Mouse (Mus musculus): ENCODE results near the gene Acot1.
"Not testable (repeated sequence)": the region's sequence is repeated elsewhere in the genome, so short reads cannot be mapped to it uniquely, and the experiment has no call there.

Gene Acot1

GRCm38 (mm10) chr12:84009171-84009965 lies at the start of gene Acot1:
Gene Acot1, plus strand, starts transcription at chr12:84009490.
- peak; percentile 79 for DNase-seq (ENCODE audit: low read depth, low spot score)

- no peak for DNase-seq (ENCODE audit: low read depth, low spot score)
Measured at GRCm38 (mm10) chr12:83965235-83965634, 44.1 kb upstream of the Acot1 start.

- DNase-seq (ENCODE audit: low read depth, low spot score) = peak; percentile 80
Measured at GRCm38 (mm10) chr12:83972117-83972516, 37.2 kb upstream of the Acot1 start.

- peak; percentile 89 for DNase-seq (ENCODE audit: low read depth, low spot score)
Measured at GRCm38 (mm10) chr12:83978862-83979261, 30.4 kb upstream of the Acot1 start.

GRCm38 (mm10) chr12:83981615-83982014 lies 27.7 kb upstream of the Acot1 start:
- no peak for DNase-seq (ENCODE audit: low read depth, low spot score)

DNA sequence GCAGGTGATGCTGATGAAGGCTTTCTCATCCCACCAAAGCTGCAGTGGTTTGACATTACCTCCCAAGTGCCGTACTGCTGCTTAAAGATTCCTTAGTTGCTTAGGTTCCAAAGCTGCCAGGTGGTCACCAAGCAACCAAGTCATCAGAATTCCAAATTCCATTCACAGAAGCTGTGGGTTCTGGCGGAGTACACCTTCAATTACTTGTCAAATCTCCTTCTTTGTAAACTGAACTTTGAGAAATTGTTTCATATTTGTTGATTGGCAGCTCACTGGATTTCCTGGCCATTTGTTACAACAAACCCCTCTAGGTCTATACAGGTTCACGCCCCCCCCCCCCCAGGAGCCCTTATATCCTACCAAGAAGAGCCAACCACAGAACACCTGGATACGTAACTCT lies 24.5 kb upstream of the Acot1 start, which contains the start of gene Heatr4:
TSS of gene Heatr4 (minus strand) at position 101 of the 400 bp plus-strand sequence.
- DNase-seq (ENCODE audit: low read depth, low spot score) = no peak

DNA sequence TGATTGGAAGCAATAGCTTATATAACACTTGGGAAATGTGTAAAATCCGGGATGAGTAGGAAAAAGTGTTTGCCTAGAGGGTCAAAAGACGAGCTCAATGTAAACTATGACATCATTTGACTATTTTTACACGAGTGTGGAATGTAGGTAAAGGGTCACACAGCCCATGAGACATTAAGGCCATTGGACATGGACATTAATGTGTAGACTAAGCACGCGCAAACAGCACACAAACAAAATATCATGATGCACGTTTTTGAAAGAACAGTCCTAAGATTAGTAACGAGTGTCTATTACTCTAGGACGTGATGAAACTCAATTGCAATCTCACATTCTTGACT lies 22.1 kb upstream of the Acot1 start:
- DNase-seq (ENCODE audit: low read depth, low spot score) = no peak

DNA sequence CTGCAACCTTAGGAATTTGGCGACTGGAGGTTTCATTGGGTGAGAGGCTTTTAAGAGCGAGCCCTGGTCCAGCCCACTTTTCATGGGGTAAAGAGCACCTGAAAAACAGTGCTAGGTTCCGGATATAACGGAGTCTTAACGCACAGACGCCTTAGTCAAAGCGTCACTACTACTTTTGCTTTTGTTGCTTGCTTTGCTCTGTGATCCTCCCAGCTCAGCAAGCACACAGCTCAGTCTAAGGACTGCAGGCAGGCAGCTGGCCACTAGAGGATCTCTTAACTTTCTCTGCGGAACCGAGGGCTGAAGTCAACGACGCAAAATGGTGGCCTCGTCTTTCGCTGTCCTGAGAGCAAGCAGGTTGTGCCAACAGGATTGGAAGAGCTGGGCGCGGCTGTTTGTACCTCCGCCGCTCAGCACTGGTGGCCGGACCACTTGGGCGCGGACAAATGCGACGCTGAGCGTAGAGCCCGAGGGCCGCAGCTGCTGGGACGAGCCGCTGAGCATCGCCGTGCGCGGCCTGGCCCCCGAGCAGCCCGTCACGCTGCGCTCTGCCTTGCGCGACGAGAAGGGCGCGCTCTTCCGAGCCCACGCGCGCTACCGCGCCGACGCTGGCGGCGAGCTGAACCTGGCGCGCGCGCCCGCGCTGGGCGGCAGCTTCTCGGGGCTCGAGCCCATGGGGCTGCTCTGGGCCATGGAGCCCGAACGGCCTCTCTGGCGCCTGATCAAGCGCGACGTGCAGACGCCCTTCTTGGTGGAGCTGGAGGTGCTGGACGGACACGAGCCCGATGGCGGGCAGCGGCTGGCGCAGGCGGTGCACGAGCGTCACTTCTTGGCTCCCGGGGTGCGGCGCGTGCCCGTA lies 21.5 kb upstream of the Acot1 start, which contains the start of gene Acot2:
TSS of gene Acot2 (plus strand) at position 279 of the 859 bp plus-strand sequence.
- DNase-seq (ENCODE audit: low read depth, low spot score) = peak; percentile 96

DNA sequence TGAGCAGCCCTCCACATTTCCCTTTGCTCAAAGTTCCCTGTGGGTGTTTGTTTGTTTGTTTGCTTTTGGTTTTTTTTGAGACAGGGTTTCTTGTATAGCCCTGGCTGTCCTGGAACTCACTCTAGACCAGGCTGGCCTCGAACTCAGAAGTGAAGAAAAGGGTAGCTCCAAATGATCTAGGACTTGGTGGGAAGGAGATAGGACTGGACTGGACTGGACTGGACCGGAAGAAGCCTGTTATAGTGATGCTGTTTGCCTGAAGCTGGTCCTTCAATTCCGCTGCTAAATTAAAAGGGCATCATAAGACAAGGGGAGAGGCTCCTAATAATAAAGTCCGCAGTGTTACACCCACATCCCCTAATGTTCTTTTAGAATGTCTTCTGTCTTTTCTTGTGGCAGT lies 20.8 kb upstream of the Acot1 start:
- DNase-seq (ENCODE audit: low read depth, low spot score) = no peak

DNA sequence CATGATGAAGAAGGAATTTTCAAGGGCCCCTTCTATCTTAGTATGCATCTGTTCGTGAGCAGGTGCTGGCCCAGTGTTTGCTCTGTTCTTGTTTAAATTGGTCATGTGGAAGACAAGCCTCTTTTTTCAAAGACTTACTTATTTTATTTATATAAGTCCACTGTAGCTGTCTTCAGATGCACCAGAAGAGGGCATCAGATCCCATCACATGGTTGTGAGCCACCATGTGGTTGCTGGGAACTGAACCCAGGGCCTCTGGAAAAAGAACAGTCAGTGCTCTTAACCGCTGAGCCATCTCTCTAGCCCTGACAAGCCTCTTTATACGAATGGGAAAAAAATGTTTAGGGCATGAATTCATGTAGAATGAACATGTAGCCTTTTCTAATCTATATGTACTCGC lies 19.9 kb upstream of the Acot1 start:
- DNase-seq (ENCODE audit: low read depth, low spot score) = no peak

DNA sequence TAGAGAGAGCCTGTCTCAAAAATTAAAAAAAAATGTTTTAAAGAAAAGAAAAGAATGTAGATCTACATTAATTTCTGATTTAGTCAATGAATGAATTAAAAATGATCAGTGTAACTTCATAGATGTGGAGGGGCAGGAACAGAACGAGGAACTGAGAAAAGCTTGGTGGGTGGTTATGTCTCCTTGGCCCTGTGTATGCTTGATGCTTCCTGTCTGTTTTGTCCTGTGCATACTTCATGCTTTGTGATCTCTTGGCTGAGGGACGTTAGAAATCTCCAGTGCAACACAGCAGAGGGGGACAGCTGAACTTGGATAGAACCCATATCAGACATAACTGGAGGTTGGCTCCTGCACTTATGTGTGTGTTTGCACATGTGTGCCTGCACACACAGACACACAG lies 12.1 kb upstream of the Acot1 start:
- DNase-seq (ENCODE audit: low read depth, low spot score) = no peak

- DNase-seq (ENCODE audit: low read depth, low spot score) = peak; percentile 80
Measured at GRCm38 (mm10) chr12:83998341-83999107, 10.8 kb upstream of the Acot1 start.

DNA sequence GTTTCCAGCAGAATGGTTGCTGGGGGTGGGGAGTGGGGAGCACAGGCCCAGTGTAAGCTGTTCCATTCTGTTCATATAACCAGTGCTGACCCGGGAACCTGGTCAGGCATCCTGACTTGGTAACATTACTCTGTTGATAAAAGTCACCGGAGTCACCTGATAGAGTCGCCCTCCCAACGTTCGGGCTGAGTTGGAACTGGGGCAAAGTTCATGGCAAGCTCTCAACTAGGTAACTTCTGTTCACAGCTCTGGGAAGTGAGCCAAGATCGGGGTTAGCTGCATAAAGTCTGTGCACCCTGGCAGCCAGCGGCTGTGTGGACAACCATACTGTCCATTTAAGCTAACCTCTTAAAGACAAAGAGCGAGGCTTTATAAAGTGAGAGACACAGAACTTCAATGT lies 10.1 kb upstream of the Acot1 start:
- not testable (repeated sequence) for DNase-seq (ENCODE audit: low read depth, low spot score)

GRCm38 (mm10) chr12:84000418-84000817 lies 8.9 kb upstream of the Acot1 start:
- DNase-seq (ENCODE audit: low read depth, low spot score) = no peak

- no peak for DNase-seq (ENCODE audit: low read depth, low spot score)
Measured at GRCm38 (mm10) chr12:84003866-84004265, 5.4 kb upstream of the Acot1 start.

GRCm38 (mm10) chr12:84008251-84008650 lies 1.0 kb upstream of the Acot1 start:
- DNase-seq (ENCODE audit: low read depth, low spot score) = no peak

DNA sequence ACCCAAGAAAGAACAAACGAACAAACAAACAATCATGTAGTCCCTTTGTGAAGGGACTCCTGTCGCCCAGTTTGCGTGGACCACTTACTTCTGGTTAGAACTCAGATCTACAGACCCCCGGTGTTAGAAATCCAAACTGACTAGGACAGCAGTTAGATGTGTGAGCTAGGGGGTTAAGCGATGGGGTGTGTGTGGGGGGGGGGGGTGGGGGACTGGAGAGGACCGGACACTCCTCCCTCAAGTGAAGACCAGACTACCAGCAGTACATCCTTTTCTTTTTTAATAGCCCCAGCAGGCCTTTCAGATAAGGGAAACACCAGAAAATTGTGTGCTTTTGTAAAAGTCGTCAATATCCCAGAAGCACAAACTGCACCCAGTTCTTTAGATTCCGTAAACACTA lies 561 bp upstream of the Acot1 start:
- no peak for DNase-seq (ENCODE audit: low read depth, low spot score)

DNA sequence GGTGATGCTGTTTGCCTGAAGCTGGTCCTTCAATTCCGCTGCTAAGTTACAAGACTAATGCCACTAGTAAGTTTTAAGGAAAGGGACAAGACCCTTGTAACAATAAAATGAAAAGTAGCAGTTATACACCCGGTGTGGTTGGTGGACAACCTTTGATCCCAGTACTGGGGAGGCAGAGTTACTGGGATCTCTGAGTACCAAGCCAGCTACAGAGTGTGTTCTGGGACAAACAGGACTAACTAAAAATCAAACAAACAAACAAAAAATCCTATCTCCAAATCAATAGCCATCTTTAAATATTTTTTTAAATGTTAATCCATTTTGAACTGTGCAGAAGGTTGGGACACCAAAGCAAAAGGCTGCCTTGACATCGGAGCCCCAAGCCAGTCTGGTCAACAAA lies 911 bp downstream of the Acot1 start:
- no peak for DNase-seq (ENCODE audit: low read depth, low spot score)

DNA sequence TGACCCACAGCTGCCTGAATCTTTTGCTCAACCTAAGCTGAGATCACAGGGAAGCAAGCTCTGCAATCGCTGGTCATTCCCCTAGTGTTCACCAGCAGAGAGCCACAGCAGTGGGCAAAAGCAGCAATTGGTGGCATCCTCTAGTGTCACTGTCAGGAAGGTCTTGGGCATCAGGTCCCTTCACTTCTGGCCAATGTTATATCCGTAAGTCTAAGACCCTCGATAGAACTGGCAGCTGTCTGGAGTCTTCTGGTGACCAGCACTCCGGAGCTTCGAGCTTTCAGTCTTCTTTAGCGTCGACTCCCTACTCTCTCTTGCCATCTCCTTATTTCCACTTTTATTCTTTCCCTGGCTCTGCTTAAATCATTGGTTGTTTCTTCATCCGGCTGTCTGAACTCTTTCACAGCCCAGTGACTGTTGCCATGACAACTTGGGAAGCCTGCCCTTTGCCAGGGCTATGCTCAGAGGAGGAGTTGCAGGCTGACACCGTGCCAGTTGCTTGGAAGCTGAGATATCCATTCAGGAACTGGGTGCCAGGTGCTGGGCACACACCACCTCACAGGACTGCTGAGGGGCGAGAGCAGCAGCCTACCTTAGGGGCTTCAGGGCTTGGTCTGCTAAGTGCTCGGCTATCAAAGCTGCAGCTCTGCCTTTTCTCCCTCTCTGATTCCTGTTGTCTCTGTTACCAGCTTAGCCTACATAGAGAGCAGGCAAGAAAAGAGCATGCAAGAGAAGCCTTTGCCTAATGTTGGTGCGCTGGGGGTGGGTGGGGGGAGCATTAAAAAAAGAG lies 2.2 kb downstream of the Acot1 start:
- peak; percentile 95 for DNase-seq (ENCODE audit: low read depth, low spot score)

DNA sequence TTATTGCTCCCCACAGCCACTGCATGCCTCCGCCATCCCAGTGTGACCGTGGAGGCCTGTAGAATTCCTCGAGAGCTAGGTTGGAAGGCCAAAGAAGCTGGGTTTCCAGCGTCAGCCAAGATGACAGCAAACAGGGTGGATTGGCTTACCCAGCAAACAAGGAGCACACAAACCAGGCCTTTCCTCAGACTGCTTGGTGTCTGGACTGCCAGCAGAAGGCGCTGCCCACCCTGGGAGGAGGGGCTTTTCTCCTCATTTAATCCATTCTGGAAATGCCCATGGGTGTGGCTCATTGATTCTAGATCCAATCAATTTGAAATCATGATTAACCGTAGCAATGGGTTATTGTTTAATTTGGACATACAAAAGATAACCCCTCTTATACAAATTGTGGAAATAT lies 3.8 kb downstream of the Acot1 start:
- DNase-seq (ENCODE audit: low read depth, low spot score) = no peak

GRCm38 (mm10) chr12:84013701-84014100 lies 4.4 kb downstream of the Acot1 start:
- DNase-seq (ENCODE audit: low read depth, low spot score) = peak; percentile 78

Measured in brain, adult 2 months (tissue).